10 mouse cellular contexts compared by ENCODE assay signal in the genomic region with DNA sequence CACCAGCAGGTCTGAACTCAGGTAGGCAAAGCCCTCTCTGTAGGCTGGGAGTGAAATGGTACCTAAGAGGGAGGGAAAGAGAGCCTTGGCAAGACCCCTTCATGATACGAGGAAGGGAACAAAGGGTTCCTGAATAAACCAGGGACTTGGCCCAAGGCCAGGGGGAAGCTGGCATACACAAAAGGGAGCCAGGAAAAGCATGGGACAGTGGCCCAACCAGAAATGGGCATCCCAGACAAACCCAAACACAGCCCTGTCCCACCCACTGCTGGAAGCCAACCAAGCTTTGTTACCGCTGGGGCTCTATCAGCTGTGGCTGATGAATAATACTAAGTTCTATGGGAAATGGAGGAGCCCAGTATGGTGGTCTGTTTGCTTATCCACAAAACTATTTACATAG. TPM values are rescaled to one million over a fixed set of nuclear protein-coding genes. Genes with fewer than 3 reads are reported as not detected.
DNase-seq lines count a peak whose midpoint lies in the region; ATAC-seq and TF ChIP-seq lines count a peak whose summit lies in the region.
"Had no signal": no experiment of that assay in that cellular context is flagged by ENCODE, and none has a peak within 500 bp of the region (broad histone marks: within the 10 kb centered on the region; RNA-seq: fewer than 3 reads in every experiment).

No protein-coding gene starts in this region.

- H3K9me3 ChIP-seq in hindbrain, embryonic 14.5 days (ENCODE audit: control insufficient read depth, low read length): no peaks in the 10 kb centered on the region
- H3K9me3 ChIP-seq in hindbrain, embryonic 10.5 days: peaks cover 3% of the 10 kb centered on the region; the same call in 1 of the 2 replicates
- H3K9me3 ChIP-seq in heart, embryonic 15.5 days (replicated peaks): no peaks in the 10 kb centered on the region
- no peaks in the 10 kb centered on the region for H3K9me3 ChIP-seq in lung, embryonic 14.5 days (ENCODE audit: low read depth, low read length)

- no peak overlapping the region for H3K9ac ChIP-seq in hindbrain, embryonic 14.5 days
- no peak overlapping the region for H3K9ac ChIP-seq in heart, embryonic 15.5 days
- H3K9ac ChIP-seq in lung, embryonic 14.5 days: no peak overlapping the region
- H3K9ac ChIP-seq: embryonic facial prominence, embryonic 12.5 days had no signal

- H3K36me3 ChIP-seq in hindbrain, embryonic 14.5 days (replicated peaks; ENCODE audit: control insufficient read depth, insufficient read depth): no peaks in the 10 kb centered on the region
- no peaks in the 10 kb centered on the region for H3K36me3 ChIP-seq in hindbrain, embryonic 10.5 days
- H3K36me3 ChIP-seq in heart, embryonic 15.5 days: peaks cover 63% of the 10 kb centered on the region
- H3K36me3 ChIP-seq in lung, embryonic 14.5 days (ENCODE audit: insufficient read depth): no peaks in the 10 kb centered on the region
- H3K36me3 ChIP-seq: embryonic facial prominence, embryonic 12.5 days had no signal

- no peak overlapping the region for H3K4me2 ChIP-seq in hindbrain, embryonic 14.5 days (replicated peaks)
- no peak overlapping the region for H3K4me2 ChIP-seq in heart, embryonic 15.5 days
- H3K4me2 ChIP-seq in lung, embryonic 14.5 days: no peak overlapping the region
- H3K4me2 ChIP-seq: embryonic facial prominence, embryonic 12.5 days had no signal

- no peak overlapping the region for H3K4me3 ChIP-seq in hindbrain, embryonic 14.5 days (replicated peaks; ENCODE audit: low read length)
- H3K4me3 ChIP-seq in hindbrain, embryonic 10.5 days: no peak overlapping the region
- H3K4me3 ChIP-seq in heart, embryonic 15.5 days: no peak overlapping the region
- H3K4me3 ChIP-seq in lung, embryonic 14.5 days (ENCODE audit: low read depth, low read length): no peak overlapping the region
- H3K4me3 ChIP-seq: embryonic facial prominence, embryonic 12.5 days had no signal

- H3K27ac ChIP-seq in hindbrain, embryonic 14.5 days: no peak overlapping the region
- H3K27ac ChIP-seq in hindbrain, embryonic 10.5 days: no peak overlapping the region
- H3K27ac ChIP-seq in heart, embryonic 15.5 days: peak overlapping the region; percentile 45
- no peak overlapping the region for H3K27ac ChIP-seq in lung, embryonic 14.5 days (ENCODE audit: low read depth)
- H3K27ac ChIP-seq: embryonic facial prominence, embryonic 12.5 days had no signal

- no peaks in the 10 kb centered on the region for H3K27me3 ChIP-seq in hindbrain, embryonic 14.5 days (ENCODE audit: control insufficient read depth, insufficient read depth, low read length)
- H3K27me3 ChIP-seq in hindbrain, embryonic 10.5 days (ENCODE audit: insufficient read depth, poor library complexity, severe bottlenecking): no peaks in the 10 kb centered on the region
- no peaks in the 10 kb centered on the region for H3K27me3 ChIP-seq in heart, embryonic 15.5 days
- H3K27me3 ChIP-seq in lung, embryonic 14.5 days (ENCODE audit: insufficient read depth, low read length): no peaks in the 10 kb centered on the region
- H3K27me3 ChIP-seq: embryonic facial prominence, embryonic 12.5 days; Patski had no signal

- no peak for TF ChIP-seq CTCF in lung, embryonic 14.5 days (IDR thresholded peaks at IDR 0.05; ENCODE audit: low read depth)

- DNase-seq in hindbrain, embryonic 14.5 days (ENCODE audit: low spot score): peak; percentile 55
- no peak for DNase-seq in hindbrain, embryonic 10.5 days (ENCODE audit: low spot score)
- peak; percentile 17 for DNase-seq in brain, adult 2 months (ENCODE audit: low read depth, low spot score)
- DNase-seq in lung, embryonic 14.5 days: peak; percentile 70
- DNase-seq in natural killer cell, adult 2 months (ENCODE audit: low spot score in 2 of 2): no peak
- no peak for DNase-seq in c-Kit-positive CD71-positive TER-119-positive erythroid progenitor cells, embryonic 14.5 days (ENCODE audit: low spot score)
- no peak for DNase-seq in embryo, embryonic 10.5 days (ENCODE audit: low spot score)

- ATAC-seq in hindbrain, embryonic 14.5 days (ENCODE audit: low FRiP score): peak; percentile 43; the same call in 1 of the 2 replicates
- ATAC-seq in heart, embryonic 15.5 days (replicated peaks; ENCODE audit: insufficient number of reproducible peaks, insufficient read depth, low FRiP score, low read depth): 0 out of 2 replicates have a peak, but pooled peaks have one; percentile 33
- no peak for ATAC-seq in lung, embryonic 14.5 days (ENCODE audit: insufficient read depth)
- ATAC-seq: Patski had no signal

- WGBS in hindbrain, embryonic 14.5 days: 24% methylated on average over 2 of the region's 2 CpGs
- 84% methylated on average over 2 of the region's 2 CpGs for WGBS in hindbrain, embryonic 10.5 days
- WGBS in heart, embryonic 15.5 days: 24% methylated on average over 2 of the region's 2 CpGs
- 28% methylated on average over 2 of the region's 2 CpGs for WGBS in lung, embryonic 14.5 days

- H3K4me1 ChIP-seq in hindbrain, embryonic 14.5 days (replicated peaks; ENCODE audit: control insufficient read depth, insufficient read depth, low read length): 0 out of 2 replicates have a peak, but pooled peaks cover 6% of the 10 kb centered on the region
- H3K4me1 ChIP-seq in hindbrain, embryonic 10.5 days (replicated peaks): no peaks in the 10 kb centered on the region
- peaks cover 15% of the 10 kb centered on the region for H3K4me1 ChIP-seq in heart, embryonic 15.5 days (replicated peaks)
- H3K4me1 ChIP-seq in lung, embryonic 14.5 days (ENCODE audit: insufficient read depth): no peaks in the 10 kb centered on the region
- H3K4me1 ChIP-seq: embryonic facial prominence, embryonic 12.5 days had no signal

RNA-seq across cellular contexts. Expression of a gene that starts 34.4 kb away (rescaled TPM):
- polyA plus RNA-seq in hindbrain, embryonic 14.5 days (2014; fragmentation: Nextera tagmentation; extraction: Ambion mirVana): 3.2 and 4.0 TPM in 2 replicates
- polyA plus RNA-seq in hindbrain, embryonic 10.5 days (2016; fragmentation: Nextera tagmentation; extraction: Ambion mirVana): 4.4 and 4.9 TPM in 2 replicates
- polyA plus RNA-seq in heart, embryonic 15.5 days (2015; fragmentation: Nextera tagmentation; extraction: Ambion mirVana): 121 and 148 TPM in 2 replicates
- polyA plus RNA-seq in lung, embryonic 14.5 days (2014; fragmentation: Nextera tagmentation; extraction: Ambion mirVana): 39.0 and 44.4 TPM in 2 replicates

Comparison
In these comparisons a context has a peak if more than half of its experiments do, and no peak if none do; other contexts are left out.
1. DNase-seq: peak in hindbrain, embryonic 14.5 days (single experiment), brain, adult 2 months (single experiment) and lung, embryonic 14.5 days (single experiment); none in hindbrain, embryonic 10.5 days (single experiment), natural killer cell, adult 2 months (0 of 2), c-Kit-positive CD71-positive TER-119-positive erythroid progenitor cells, embryonic 14.5 days (single experiment) and embryo, embryonic 10.5 days (single experiment).